Mouse (Mus musculus) limb, embryonic 14.5 days (tissue): ENCODE results near the gene A030005L19Rik. TPM values are rescaled to one million over a fixed set of nuclear protein-coding genes. Genes with fewer than 3 reads are reported as not detected.
"Not testable (repeated sequence)": the region's sequence is repeated elsewhere in the genome, so short reads cannot be mapped to it uniquely, and the experiment has no call there.

ENCODE experiments used
- ATAC-seq: fragments of 200-750 bp; cut with Nextera tagmentation; 2 replicates; pipeline ENCODE4 v1.8.0; 2017; ENCODE audit warnings: low read depth, moderate number of reproducible peaks, moderate TSS enrichment; ENCODE audit not compliant: low FRiP score
- DNase-seq: peaks from one replicate; pipeline ENCODE4 v3.0.0-alpha.2; 2015; ENCODE audit warnings: low spot score
- H3K27ac ChIP-seq: fragments of 300-500 bp; sonication (generic); replicated peaks from 2 replicates; pipeline ENCODE4 v1.5.1; 2014; ENCODE audit warnings: low read depth, mild to moderate bottlenecking, low read length, moderate library complexity, mixed read lengths
- H3K27me3 ChIP-seq: fragments of 300-500 bp; sonication (generic); 2 replicates; pipeline ENCODE4 v1.6.1; 2014; ENCODE audit warnings: low read length, mixed read lengths; ENCODE audit not compliant: control insufficient read depth, insufficient read depth
- H3K36me3 ChIP-seq: fragments of 300-500 bp; sonication (generic); 2 replicates; pipeline ENCODE4 v1.6.1; 2014; ENCODE audit warnings: mild to moderate bottlenecking, low read length, moderate library complexity, mixed read lengths; ENCODE audit not compliant: control insufficient read depth, insufficient read depth
- H3K4me1 ChIP-seq: fragments of 300-500 bp; sonication (generic); 2 replicates; pipeline ENCODE4 v1.6.1; 2014; ENCODE audit warnings: antibody characterized with exemption, low read length, mixed read lengths; ENCODE audit not compliant: control insufficient read depth, insufficient read depth
- H3K4me2 ChIP-seq: fragments of 300-500 bp; sonication (generic); replicated peaks from 2 replicates; pipeline ENCODE4 v1.6.1; 2014; ENCODE audit warnings: low read depth, mild to moderate bottlenecking, low read length, moderate library complexity; ENCODE audit not compliant: severe bottlenecking
- H3K4me3 ChIP-seq: fragments of 300-500 bp; sonication (generic); replicated peaks from 2 replicates; pipeline ENCODE4 v1.5.1; 2014; ENCODE audit warnings: low read length
- H3K9ac ChIP-seq: fragments of 300-500 bp; sonication (generic); 2 replicates; pipeline ENCODE4 v1.6.1; 2014; ENCODE audit warnings: mild to moderate bottlenecking, low read depth, low read length, moderate library complexity; ENCODE audit not compliant: severe bottlenecking
- H3K9me3 ChIP-seq: fragments of 300-500 bp; sonication (generic); 2 replicates; pipeline ENCODE4 v1.6.1; 2016; ENCODE audit warnings: low read length; ENCODE audit not compliant: control insufficient read depth
- POLR2A ChIP-seq: fragments of 200-500 bp; IDR thresholded peaks from 2 replicates; pipeline ENCODE4 v1.8.0; 2012; ENCODE audit warnings: inconsistent platforms, mild to moderate bottlenecking, moderate library complexity, borderline replicate concordance; ENCODE audit not compliant: insufficient read depth, insufficient read length; ENCODE audit errors: extremely low read depth
- WGBS: fragments of 180-500 bp; shearing (Covaris S2); extraction: QIAGEN DNeasy Blood & Tissue Kit; methylation state at CpG from one replicate; pipeline ENCODE4 v1.1.7; 2014; 5-methylcytosine and 5-hydroxymethylcytosine counted together
- polyA plus RNA-seq, 2 experiments: library from polyadenylated mRNA; depleted of rRNA in 1 of 2; stranded (reverse) in 1 of 2; unstranded in 1 of 2; fragments of >200 nt; fragmentation: Nextera tagmentation in 1 of 2; extraction: Ambion mirVana in 1 of 2; gene quantifications; 2 replicates each; pipeline versions ENCODE4 v1.2.1 to v1.2.3; 2012 to 2014

Gene A030005L19Rik
- polyA plus RNA-seq, 2 experiments: 0.23 to 0.55 TPM

- Histone ChIP-seq H3K4me2 (no peak overlapping the region), H3K9me3 (no peaks in the 10 kb centered on the region), H3K4me3 (no peak overlapping the region), H3K36me3 (no peaks in the 10 kb centered on the region), H3K27ac (no peak overlapping the region), H3K27me3 (no peaks in the 10 kb centered on the region), H3K9ac (no peak overlapping the region), H3K4me1 (no peaks in the 10 kb centered on the region)
- TF ChIP-seq POLR2A: no peak
- 94% methylated on average over 5 of the region's 5 CpGs for WGBS
- DNase-seq (no peak), ATAC-seq (no peak)
Measured at GRCm38 (mm10) chr1:82938666-82939065, 25.5 kb downstream of the A030005L19Rik start.

GRCm38 (mm10) chr1:82942505-82942904, 29.4 kb downstream of the A030005L19Rik start:
- not testable (repeated sequence) for H3K4me3 ChIP-seq, H3K27ac ChIP-seq, H3K9me3 ChIP-seq, H3K4me1 ChIP-seq, ATAC-seq, H3K4me2 ChIP-seq, H3K36me3 ChIP-seq, H3K9ac ChIP-seq, H3K27me3 ChIP-seq, DNase-seq
- 86% methylated on average over 1 of the region's 2 CpGs for WGBS

- H3K27me3 ChIP-seq, H3K9me3 ChIP-seq, H3K4me1 ChIP-seq, H3K36me3 ChIP-seq, H3K4me2 ChIP-seq, ATAC-seq, H3K9ac ChIP-seq, H3K4me3 ChIP-seq, H3K27ac ChIP-seq, DNase-seq: not testable (repeated sequence)
- WGBS: no CpG with 5 or more reads among the region's 6 CpGs
Measured at GRCm38 (mm10) chr1:82943295-82943694, 30.2 kb downstream of the A030005L19Rik start, which contains the start of gene A030003K21Rik. Gene A030003K21Rik, minus strand, starts transcription at chr1:82943388.

GRCm38 (mm10) chr1:82946029-82946428, 32.9 kb downstream of the A030005L19Rik start:
- 100% methylated on average over 2 of the region's 2 CpGs for WGBS
- not testable (repeated sequence) for H3K9ac ChIP-seq, H3K9me3 ChIP-seq, H3K4me3 ChIP-seq, H3K27ac ChIP-seq, H3K4me2 ChIP-seq, H3K27me3 ChIP-seq, H3K4me1 ChIP-seq, ATAC-seq, DNase-seq, H3K36me3 ChIP-seq

- WGBS: 77% methylated on average over 2 of the region's 2 CpGs
- ATAC-seq (no peak), DNase-seq (no peak)
- Histone ChIP-seq H3K4me3 (no peak overlapping the region), H3K27ac (no peak overlapping the region), H3K27me3 (no peaks in the 10 kb centered on the region), H3K36me3 (no peaks in the 10 kb centered on the region), H3K4me2 (no peak overlapping the region), H3K9ac (no peak overlapping the region), H3K4me1 (no peaks in the 10 kb centered on the region), H3K9me3 (no peaks in the 10 kb centered on the region)
- no peak for TF ChIP-seq POLR2A
Measured at GRCm38 (mm10) chr1:82948601-82949000, 35.5 kb downstream of the A030005L19Rik start.

GRCm38 (mm10) chr1:82955913-82956312, 42.8 kb downstream of the A030005L19Rik start, which contains the start of gene Gm7544:
Gene Gm7544, minus strand, starts transcription at chr1:82956013.
- H3K4me1 ChIP-seq, H3K9me3 ChIP-seq, ATAC-seq, H3K4me3 ChIP-seq, H3K27me3 ChIP-seq, DNase-seq, H3K27ac ChIP-seq, H3K36me3 ChIP-seq, H3K9ac ChIP-seq, H3K4me2 ChIP-seq: not testable (repeated sequence)
